Mouse (Mus musculus) myocyte (in vitro differentiated cells): ENCODE measurements around the gene 4930519G04Rik.

ENCODE experiments used
- CEBPB ChIP-seq: IDR thresholded peaks from 2 replicates; pipeline ENCODE4 v1.6.1; 2011; ENCODE audit warnings: mild to moderate bottlenecking, moderate library complexity; ENCODE audit not compliant: poor library complexity, insufficient read depth, severe bottlenecking
- E2F4 ChIP-seq: IDR thresholded peaks from one replicate; pipeline ENCODE4 v1.6.1; 2011; ENCODE audit warnings: mild to moderate bottlenecking, control low read depth, moderate library complexity; ENCODE audit not compliant: insufficient read depth
- MAX ChIP-seq: IDR thresholded peaks from one replicate; pipeline ENCODE4 v1.6.1; 2011; ENCODE audit warnings: low read depth, mild to moderate bottlenecking, control low read depth
- MYOD1 ChIP-seq, 3 experiments: IDR thresholded peaks; one replicate each; pipeline ENCODE4 v1.6.1; 2011; ENCODE audit warnings: control low read depth in 2 of 3, low read depth in 2 of 3, mild to moderate bottlenecking in 2 of 3, moderate library complexity in 1 of 3; ENCODE audit not compliant: insufficient read length in 2 of 3, control insufficient read depth in 1 of 3
- MYOG ChIP-seq, 3 experiments: IDR thresholded peaks; one replicate each; pipeline ENCODE4 v1.6.1; 2011; ENCODE audit warnings: control low read depth in 2 of 3, low read depth in 2 of 3, mild to moderate bottlenecking in 2 of 3; ENCODE audit not compliant: insufficient read length in 2 of 3, control insufficient read depth in 1 of 3, insufficient read depth in 1 of 3
- POLR2A ChIP-seq: IDR thresholded peaks from one replicate; pipeline ENCODE4 v1.6.1; 2011; ENCODE audit warnings: low read depth, mild to moderate bottlenecking, control low read depth, moderate library complexity; ENCODE audit not compliant: insufficient read length
- POLR2AphosphoS2 ChIP-seq: IDR thresholded peaks from one replicate; pipeline ENCODE4 v1.6.1; 2011; ENCODE audit warnings: low read depth, control low read depth; ENCODE audit not compliant: insufficient read length
- REST ChIP-seq: IDR thresholded peaks from one replicate; pipeline ENCODE4 v1.6.1; 2011; ENCODE audit warnings: mild to moderate bottlenecking, control low read depth, moderate library complexity; ENCODE audit not compliant: insufficient read depth, insufficient read length
- SRF ChIP-seq: IDR thresholded peaks from one replicate; pipeline ENCODE4 v1.6.1; 2011; ENCODE audit warnings: low read depth; ENCODE audit not compliant: control insufficient read depth, insufficient read length
- TCF12 ChIP-seq: IDR thresholded peaks from one replicate; pipeline ENCODE4 v1.6.1; 2011; ENCODE audit warnings: mild to moderate bottlenecking, control low read depth; ENCODE audit not compliant: poor library complexity, insufficient read depth, severe bottlenecking
- TCF3 ChIP-seq: IDR thresholded peaks from one replicate; pipeline ENCODE4 v1.6.1; 2011; ENCODE audit warnings: low read depth, control low read depth; ENCODE audit not compliant: insufficient read length
- USF1 ChIP-seq: IDR thresholded peaks from one replicate; pipeline ENCODE4 v1.6.1; 2011; ENCODE audit warnings: low read depth, mild to moderate bottlenecking, control low read depth, moderate library complexity

- TF ChIP-seq TCF12: no peak
- no peak for TF ChIP-seq POLR2A
- TF ChIP-seq REST: no peak
- no peak for TF ChIP-seq MYOD1 (IDR thresholded peaks at IDR 0.05; ENCODE audit: control insufficient read depth in 1 of 3, insufficient read length in 2 of 3, low read depth in 2 of 3)
- TF ChIP-seq SRF: no peak
- no peak for TF ChIP-seq USF1
- no peak for TF ChIP-seq MAX
- no peak for TF ChIP-seq MYOG (IDR thresholded peaks at IDR 0.05; ENCODE audit: control insufficient read depth in 1 of 3, insufficient read depth in 1 of 3, insufficient read length in 2 of 3, low read depth in 2 of 3)
- TF ChIP-seq POLR2AphosphoS2: no peak
- TF ChIP-seq CEBPB: no peak
- TF ChIP-seq E2F4: no peak
- TF ChIP-seq TCF3: no peak
Measured at GRCm38 (mm10) chr5:114876331-114876730, 22.9 kb downstream of the 4930519G04Rik start.
